Mouse (Mus musculus): Measurements from ENCODE around the gene Angpt4.

GRCm38 (mm10) chr2:151907020-151907419 is 4.0 kb upstream of the Angpt4 start:
- TF ChIP-seq CTCF (IDR thresholded peaks at IDR 0.05; ENCODE audit: extremely low read depth, insufficient read depth, insufficient read length, insufficient replicate concordance) (no peak), POLR2A (IDR thresholded peaks at IDR 0.05; ENCODE audit: low read depth, low read length) (no peak)

Data from spleen, adult 2 months (tissue).